Mouse (Mus musculus) cortical plate, adult 2 months (tissue): ENCODE results near the gene Gpr83. TPM values are rescaled to one million over a fixed set of nuclear protein-coding genes. Genes with fewer than 3 reads are reported as not detected.

Experiments
- H3K27ac ChIP-seq: fragments of 200-500 bp; 2 replicates; pipeline ENCODE4 v1.5.1; 2012; ENCODE audit warnings: low read length, control low read depth, inconsistent platforms; ENCODE audit not compliant: insufficient read depth
- H3K4me1 ChIP-seq: fragments of 200-500 bp; 2 replicates; pipeline ENCODE4 v1.6.1; 2011; ENCODE audit warnings: low read length; ENCODE audit not compliant: control insufficient read depth, insufficient read depth
- H3K4me3 ChIP-seq: fragments of 200-500 bp; 2 replicates; pipeline ENCODE4 v1.5.1; 2011; ENCODE audit warnings: mild to moderate bottlenecking, low read length, control low read depth; ENCODE audit not compliant: insufficient read depth
- CTCF ChIP-seq: fragments of 200-500 bp; IDR thresholded peaks from 2 replicates; pipeline ENCODE4 v1.5.1; 2011; ENCODE audit warnings: mild to moderate bottlenecking, control low read depth, low read length; ENCODE audit not compliant: insufficient read depth; ENCODE audit errors: extremely low read depth
- POLR2A ChIP-seq: fragments of 200-500 bp; IDR thresholded peaks from 2 replicates; pipeline ENCODE4 v1.6.1; 2011; ENCODE audit warnings: mild to moderate bottlenecking, low read length, control low read depth; ENCODE audit not compliant: insufficient read depth; ENCODE audit errors: extremely low read depth
- polyA plus RNA-seq: library from polyadenylated mRNA; depleted of rRNA; stranded (reverse); fragments of >200 nt; gene quantifications from 2 replicates; pipeline ENCODE4 v1.2.3, GENCODE M21; 2012; rRNA removed

The Gpr83 gene
- polyA plus RNA-seq, result 21.5 and 24.2 TPM in 2 replicates

DNA sequence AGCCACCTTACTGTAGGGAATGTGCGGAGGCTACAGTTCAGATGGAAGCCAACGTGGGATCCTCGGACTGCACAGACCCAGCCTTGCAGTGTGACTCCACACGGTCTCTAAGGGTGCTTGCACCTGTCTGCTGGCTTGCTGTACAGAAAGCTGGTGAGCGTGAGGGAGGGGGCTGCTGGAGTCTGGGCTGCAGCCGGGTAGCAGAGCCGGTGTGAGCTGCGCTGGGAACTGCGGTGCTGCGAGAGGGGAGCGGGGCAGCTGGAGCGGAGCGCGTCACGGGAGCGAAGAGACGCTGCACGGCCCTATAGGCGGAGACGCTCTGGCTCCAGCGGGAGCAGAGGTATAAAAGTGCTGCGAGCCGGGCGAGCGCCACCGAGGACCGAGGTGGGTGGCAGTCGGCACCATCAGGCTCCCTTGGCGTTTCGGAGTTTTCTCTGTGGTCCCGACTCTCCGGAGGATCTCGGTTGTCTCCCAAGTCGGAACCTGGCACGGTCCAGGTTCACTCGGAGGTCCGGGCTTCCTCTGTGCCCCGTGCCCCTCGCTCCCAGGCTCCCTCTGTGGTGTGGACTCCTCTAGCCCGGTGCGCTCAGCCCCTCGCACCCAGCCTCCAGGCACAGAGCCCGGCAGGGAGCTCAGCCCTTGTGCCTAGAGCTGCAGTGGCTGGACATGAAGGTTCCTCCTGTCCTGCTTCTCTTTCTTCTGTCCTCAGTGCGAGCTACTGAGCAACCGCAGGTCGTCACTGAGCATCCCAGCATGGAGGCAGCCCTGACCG, at the start of gene Gpr83:
Gpr83 (plus strand) TSS at position 343 of the 772 bp plus-strand sequence.
- H3K4me1 ChIP-seq, result peaks cover 2% of the 10 kb centered on the region
- H3K4me3 ChIP-seq, result peak within 1 kb of the TSS; percentile 44
- no peak within 1 kb of the TSS for H3K27ac ChIP-seq
- no peak for TF ChIP-seq CTCF
- TF ChIP-seq POLR2A, result peak; percentile 84

DNA sequence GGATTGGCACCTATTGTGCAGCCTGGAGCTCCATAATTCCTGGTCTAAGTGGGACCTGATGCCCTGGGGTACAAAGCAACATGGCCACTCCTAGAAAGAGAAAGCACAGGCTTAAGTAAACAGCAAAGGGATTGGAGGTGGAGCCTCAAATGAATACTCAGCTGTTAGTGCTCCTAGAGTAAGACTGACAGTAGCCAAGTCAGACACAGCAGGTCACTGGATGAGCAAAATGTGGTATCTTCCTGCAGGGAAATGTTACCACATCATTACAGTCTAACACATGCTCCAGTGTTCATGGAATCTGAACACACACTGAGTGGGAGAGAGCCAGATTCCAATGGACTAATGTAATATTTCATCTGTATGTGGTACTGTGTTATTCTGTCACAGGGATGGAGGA, 38.6 kb upstream of the Gpr83 start:
- Histone ChIP-seq H3K4me1 (no peaks in the 10 kb centered on the region), H3K4me3 (no peak overlapping the region), H3K27ac (no peak overlapping the region)
- no peak for TF ChIP-seq CTCF
- TF ChIP-seq POLR2A, result no peak

DNA sequence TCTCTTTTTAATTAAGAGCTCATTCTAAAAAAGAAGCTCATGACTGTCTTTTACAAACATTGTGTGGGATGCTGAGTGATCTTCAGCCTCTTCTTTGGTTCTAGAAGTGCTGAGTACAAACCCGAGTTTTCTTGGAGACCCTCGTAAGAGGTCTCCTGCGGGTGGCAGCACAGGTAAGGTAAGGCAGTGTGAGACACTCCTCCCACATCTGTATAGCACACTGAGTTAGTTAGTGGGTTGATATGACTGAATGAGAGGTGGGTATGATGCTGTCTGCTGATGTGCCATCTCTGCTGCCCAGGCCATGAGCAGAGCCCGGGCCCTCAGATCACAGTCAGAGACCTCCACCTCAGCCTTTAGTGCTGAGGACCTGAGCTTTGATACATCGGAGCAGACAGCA, 35.2 kb upstream of the Gpr83 start:
- Histone ChIP-seq H3K4me1 (no peaks in the 10 kb centered on the region), H3K4me3 (no peak overlapping the region), H3K27ac (no peak overlapping the region)
- TF ChIP-seq POLR2A (no peak), CTCF (no peak)

DNA sequence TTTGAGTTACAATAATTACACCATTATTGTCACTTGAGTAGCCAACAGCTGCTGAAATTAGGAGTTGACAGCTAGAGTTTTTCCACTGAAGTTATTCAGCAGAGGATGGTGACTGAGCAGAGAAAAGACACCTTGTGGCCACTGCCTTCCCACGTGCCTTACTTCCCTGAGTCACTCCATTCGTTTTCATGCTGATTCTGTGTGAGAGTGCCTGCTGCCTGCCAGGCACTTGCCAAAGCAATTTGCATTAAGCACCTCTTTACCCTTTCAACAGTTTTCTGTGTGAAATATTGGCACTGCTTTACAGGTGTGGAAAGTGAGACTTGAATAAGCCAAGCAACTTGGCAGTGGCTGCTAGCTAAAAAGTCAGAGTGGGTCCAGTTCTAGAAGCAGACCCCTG, 32.1 kb upstream of the Gpr83 start:
- Histone ChIP-seq H3K4me1 (no peaks in the 10 kb centered on the region), H3K4me3 (no peak overlapping the region), H3K27ac (no peak overlapping the region)
- TF ChIP-seq CTCF (no peak), POLR2A (no peak)

DNA sequence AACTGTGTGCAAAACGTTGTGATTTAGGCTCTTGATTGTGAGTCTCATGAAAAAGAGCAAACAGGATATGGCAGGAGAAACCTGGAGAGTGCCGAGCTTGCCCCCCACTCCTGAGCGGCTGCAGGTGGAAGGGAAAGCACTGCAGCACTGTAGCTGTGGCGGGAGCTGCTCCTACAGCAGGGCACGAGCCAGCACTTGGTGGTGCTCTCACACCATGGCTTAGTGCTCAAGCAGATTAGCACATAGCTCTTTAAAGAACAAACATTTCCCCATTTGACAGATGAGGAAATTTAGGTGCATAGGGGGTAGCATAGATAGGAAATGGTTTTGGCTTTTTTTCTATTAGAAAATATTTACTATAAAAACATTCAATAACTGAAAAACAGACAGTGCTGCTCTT, 28.0 kb upstream of the Gpr83 start:
- Histone ChIP-seq H3K27ac (no peak overlapping the region), H3K4me1 (no peaks in the 10 kb centered on the region), H3K4me3 (no peak overlapping the region)
- TF ChIP-seq POLR2A (no peak), CTCF (peak; percentile 36; the same call in 1 of the 2 replicates)

DNA sequence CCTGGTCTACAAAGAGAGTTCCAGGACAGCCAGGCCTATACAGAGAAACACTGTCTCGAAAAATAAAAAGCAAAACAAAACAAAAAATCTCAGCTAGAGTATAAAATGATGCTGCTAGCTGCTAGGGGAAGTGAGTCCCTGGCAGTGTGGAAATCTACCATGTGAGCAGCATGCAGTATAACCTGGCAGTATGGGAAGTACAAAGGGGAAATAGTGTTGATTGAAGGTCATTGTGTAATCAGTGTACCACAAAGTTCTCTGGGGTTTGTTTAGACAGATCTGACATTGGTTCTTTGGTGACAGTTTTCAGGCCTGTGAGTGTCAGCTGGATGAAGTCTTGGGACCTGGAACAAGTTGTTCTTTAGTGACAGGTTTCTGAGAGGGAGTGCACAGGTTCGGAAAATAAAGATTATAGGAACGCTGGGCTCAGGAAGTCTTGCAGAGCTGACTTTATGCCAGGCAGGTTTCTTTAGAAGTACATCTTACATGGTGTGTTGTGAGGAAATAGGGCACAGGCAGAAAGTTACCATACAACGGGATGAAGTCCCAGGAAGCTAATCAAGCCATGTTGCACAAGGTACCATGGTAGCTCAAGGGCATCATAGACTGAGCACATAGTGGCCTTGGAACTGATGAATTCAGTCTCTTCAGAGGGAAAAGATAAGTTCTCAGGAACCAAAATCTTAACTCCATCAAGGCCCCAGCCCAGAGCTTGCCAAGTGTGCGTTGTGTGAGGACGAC, 24.5 kb upstream of the Gpr83 start:
- no peak for TF ChIP-seq POLR2A
- no peak for TF ChIP-seq CTCF
- Histone ChIP-seq H3K4me3 (no peak overlapping the region), H3K4me1 (no peaks in the 10 kb centered on the region), H3K27ac (no peak overlapping the region)

DNA sequence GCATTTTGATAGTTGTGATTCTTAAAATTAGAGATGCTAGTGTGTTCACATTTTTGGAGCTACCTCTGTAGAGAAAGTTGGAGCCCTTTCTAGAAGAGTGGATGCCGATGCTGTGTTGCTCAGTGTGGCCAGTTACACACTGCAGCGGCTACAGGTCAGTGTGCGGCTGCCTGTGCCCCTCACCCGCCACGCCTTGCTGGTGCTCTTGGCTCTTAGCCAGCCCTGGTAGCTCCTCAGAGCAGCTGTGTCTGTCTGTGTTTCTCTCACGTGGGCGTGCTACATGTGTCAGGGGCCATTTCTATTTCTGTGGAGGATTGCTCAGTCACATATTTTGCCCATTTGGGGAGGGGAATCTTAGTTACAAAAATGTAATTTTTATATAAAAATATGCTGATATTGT, 20.5 kb upstream of the Gpr83 start:
- no peaks in the 10 kb centered on the region for H3K4me1 ChIP-seq
- no peak for TF ChIP-seq CTCF
- TF ChIP-seq POLR2A, result no peak
- no peak overlapping the region for H3K27ac ChIP-seq
- no peak overlapping the region for H3K4me3 ChIP-seq

DNA sequence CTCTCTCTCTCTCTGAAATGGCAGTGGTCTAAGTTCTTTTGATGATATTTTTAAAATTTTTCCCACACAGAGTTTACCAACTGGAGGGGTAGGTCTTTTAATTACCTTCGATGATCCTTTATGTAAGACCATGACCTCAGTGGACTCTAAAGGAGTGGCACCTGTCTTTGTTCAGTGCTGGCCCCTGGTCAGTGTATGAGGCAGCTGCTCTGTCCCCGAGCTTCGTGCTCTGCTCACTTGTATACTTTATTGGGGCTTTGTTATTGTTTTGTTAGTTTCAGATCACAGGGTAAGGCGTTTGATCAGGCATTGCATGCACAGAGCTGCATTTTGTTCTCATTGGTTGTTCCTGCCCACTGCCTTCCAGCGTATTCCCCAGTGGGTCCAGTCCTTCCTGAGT, 20.0 kb upstream of the Gpr83 start:
- TF ChIP-seq CTCF, result no peak
- no peak for TF ChIP-seq POLR2A
- Histone ChIP-seq H3K27ac (no peak overlapping the region), H3K4me3 (no peak overlapping the region), H3K4me1 (no peaks in the 10 kb centered on the region)

DNA sequence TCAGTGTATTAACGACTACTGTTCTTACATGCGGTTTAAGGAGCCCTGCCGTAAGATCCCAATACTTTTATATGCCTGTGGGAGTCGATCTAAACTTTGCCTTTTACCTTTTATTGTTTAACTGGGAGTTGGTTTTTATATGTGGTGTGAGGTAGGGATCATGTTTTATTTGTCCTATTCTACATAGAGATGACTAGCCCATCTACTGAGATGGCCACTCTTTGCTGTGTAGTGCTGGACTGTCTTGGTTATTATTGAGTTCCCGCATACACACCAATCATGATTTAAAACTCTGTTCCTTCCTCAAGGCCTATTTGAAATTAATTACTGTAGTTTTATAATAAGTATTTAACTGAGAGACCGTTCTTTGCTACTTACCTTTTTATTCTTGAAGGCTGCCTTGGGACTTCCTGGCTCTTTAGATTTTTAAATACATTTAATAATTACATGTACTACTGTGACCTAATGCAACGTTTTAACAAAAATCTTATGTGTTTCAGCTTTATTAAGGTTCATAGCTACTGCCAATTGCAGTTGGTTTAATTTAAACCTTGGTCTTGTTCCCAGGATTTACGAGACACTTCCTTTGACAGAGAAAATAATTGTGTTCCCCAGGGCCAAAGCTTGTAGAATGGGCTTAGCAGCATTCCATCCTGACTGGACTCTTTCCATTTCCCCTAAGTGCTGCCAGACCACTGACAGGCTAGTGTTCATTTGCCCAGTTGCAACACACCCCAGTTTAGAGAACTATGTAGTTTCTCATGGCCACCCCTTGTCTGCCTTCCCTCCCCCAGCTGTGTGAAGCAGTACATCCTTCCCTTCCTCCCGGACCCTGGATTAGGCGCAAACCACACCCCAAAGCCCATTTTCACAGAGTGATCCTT, 17.9 kb upstream of the Gpr83 start:
- Histone ChIP-seq H3K4me3 (no peak overlapping the region), H3K27ac (no peak overlapping the region), H3K4me1 (no peaks in the 10 kb centered on the region)
- TF ChIP-seq CTCF, result no peak
- no peak for TF ChIP-seq POLR2A
